Comparison of ENCODE assay signal across 10 mouse cellular contexts in genomic region chr1:88794926-88795325, GRCm38 (mm10).
DNase-seq lines count a peak whose midpoint lies in the region; ATAC-seq lines count a peak whose summit lies in the region.
"Had no signal": no experiment of that assay in that cellular context is flagged by ENCODE, and none has a peak within 500 bp of the region (broad histone marks: within the 10 kb centered on the region; RNA-seq: fewer than 3 reads in every experiment).

No protein-coding gene starts in this region.

- H3K9ac ChIP-seq in neural tube, embryonic 15.5 days (replicated peaks) = no peak overlapping the region
- H3K9ac ChIP-seq: liver, embryonic 14.5 days had no signal

- no peaks in the 10 kb centered on the region for H3K27me3 ChIP-seq in neural tube, embryonic 15.5 days (replicated peaks)

- H3K9me3 ChIP-seq in neural tube, embryonic 15.5 days (replicated peaks) = no peaks in the 10 kb centered on the region

- no peak for ATAC-seq in neural tube, embryonic 15.5 days (ENCODE audit: low FRiP score)

- intact Hi-C loops in heart, postnatal 14 days (cut with DNase I) = no loop called here

- WGBS in neural tube, embryonic 15.5 days = 79% methylated on average over 10 of the region's 10 CpGs

- peak; percentile 65 for DNase-seq in right cerebral cortex, adult 18-20 months
- DNase-seq in right cerebral cortex, postnatal 14 days = no peak
- peak; percentile 38 to 52 for DNase-seq in cerebellum, postnatal 25 days
- DNase-seq in layer of hippocampus, adult 9-11 months = peak; percentile 83
- DNase-seq in urinary bladder, postnatal 36 days (ENCODE audit: low spot score in 2 of 2) = peak; percentile 2 to 22
- DNase-seq in heart, postnatal 14 days = no peak
- DNase-seq: kidney, postnatal 25 days had no signal

- H3K4me3 ChIP-seq in neural tube, embryonic 15.5 days (replicated peaks) = no peak overlapping the region

- no peak overlapping the region for H3K4me2 ChIP-seq in neural tube, embryonic 15.5 days
- H3K4me2 ChIP-seq: midbrain, embryonic 11.5 days had no signal

- H3K27ac ChIP-seq in neural tube, embryonic 15.5 days (replicated peaks) = no peak overlapping the region
- H3K27ac ChIP-seq: liver, embryonic 14.5 days had no signal

- no peaks in the 10 kb centered on the region for H3K36me3 ChIP-seq in neural tube, embryonic 15.5 days

- 0 out of 2 replicates have a peak, but pooled peaks cover 3% of the 10 kb centered on the region for H3K4me1 ChIP-seq in neural tube, embryonic 15.5 days

Comparison
In these comparisons a context has a peak if more than half of its experiments do, and no peak if none do; other contexts are left out.
1. DNase-seq: peak in right cerebral cortex, adult 18-20 months (single experiment), cerebellum, postnatal 25 days (2 of 2), layer of hippocampus, adult 9-11 months (single experiment) and urinary bladder, postnatal 36 days (2 of 2); none in right cerebral cortex, postnatal 14 days (single experiment) and heart, postnatal 14 days (0 of 2).